Mouse (Mus musculus) ES-E14 (cell line): Measurements from ENCODE around the gene Prss45.

Experiments
- CHD2 ChIP-seq: IDR thresholded peaks from 2 replicates; pipeline ENCODE4 v1.6.1; 2014; ENCODE audit warnings: mild to moderate bottlenecking, low read depth, low read length, inconsistent platforms
- HCFC1 ChIP-seq: IDR thresholded peaks from 2 replicates; pipeline ENCODE4 v1.6.1; 2012; ENCODE audit warnings: low read length, inconsistent platforms, borderline replicate concordance; ENCODE audit not compliant: insufficient read depth
- MAFK ChIP-seq: IDR thresholded peaks from 2 replicates; pipeline ENCODE4 v1.6.1; 2014; ENCODE audit warnings: mild to moderate bottlenecking, low read depth, low read length, inconsistent platforms; ENCODE audit not compliant: insufficient read depth
- ZC3H11A ChIP-seq: IDR thresholded peaks from 2 replicates; pipeline ENCODE4 v1.6.1; 2012; ENCODE audit warnings: low read depth, mild to moderate bottlenecking, inconsistent platforms, low read length, borderline replicate concordance
- ZNF384 ChIP-seq: IDR thresholded peaks from 2 replicates; pipeline ENCODE4 v1.6.1; 2012; ENCODE audit warnings: low read depth, low read length, inconsistent platforms

DNA sequence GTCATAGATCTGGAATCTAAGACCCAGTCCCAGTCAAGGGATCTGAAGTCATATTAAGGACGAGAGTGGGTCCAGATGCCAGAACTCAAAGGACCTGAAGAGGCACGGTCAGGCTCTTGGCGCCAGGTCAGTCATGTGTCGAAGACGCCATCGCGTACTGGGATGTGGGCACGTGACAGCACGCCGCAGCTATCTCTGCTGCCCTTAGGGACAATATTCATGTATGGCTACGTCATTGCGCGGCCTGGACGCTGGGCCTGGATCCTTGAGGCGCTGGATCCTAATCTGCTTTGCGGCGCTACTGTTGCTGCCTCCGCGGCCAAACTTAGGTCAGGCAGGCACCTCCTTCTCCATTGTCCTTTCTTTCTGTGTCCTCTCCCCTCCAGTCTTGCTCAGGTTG, at the start of gene Prss45:
- TF ChIP-seq CHD2 (no peak), HCFC1 (no peak), ZNF384 (no peak), MAFK (no peak), ZC3H11A (no peak)
